Mouse (Mus musculus): ENCODE measurements around the gene Ddx52. TPM values are rescaled to one million over a fixed set of nuclear protein-coding genes. Genes with fewer than 3 reads are reported as not detected.

The Ddx52 gene
- polyA plus RNA-seq, 1 experiment, result 0.95 TPM

GRCm38 (mm10) chr11:83968205-83968575 lies 26.3 kb downstream of the Ddx52 start:
- Histone ChIP-seq H3K4me1 (ENCODE audit: control insufficient read depth, insufficient read depth, insufficient read length, low read length) (peaks cover 3% of the 10 kb centered on the region; the same call in 1 of the 2 replicates), H3K4me3 (ENCODE audit: low read depth, low read length) (no peak overlapping the region), H3K36me3 (ENCODE audit: control insufficient read depth, insufficient read depth, low read length) (peaks cover 3% of the 10 kb centered on the region), H3K27me3 (ENCODE audit: control insufficient read depth, insufficient read depth, low read length) (no peaks in the 10 kb centered on the region), H3K27ac (ENCODE audit: insufficient read depth, low read depth, low read length) (no peak overlapping the region)
- 71% methylated on average over 6 of the region's 6 CpGs for WGBS
- TF ChIP-seq CTCF (IDR thresholded peaks at IDR 0.05; ENCODE audit: extremely low read depth, insufficient read length, insufficient replicate concordance, low read depth, low read length) (no peak), POLR2A (IDR thresholded peaks at IDR 0.05; ENCODE audit: low read depth, low read length) (no peak)

- Histone ChIP-seq H3K4me1 (ENCODE audit: control insufficient read depth, insufficient read depth, insufficient read length, low read length) (peaks cover 3% of the 10 kb centered on the region; the same call in 1 of the 2 replicates), H3K27me3 (ENCODE audit: control insufficient read depth, insufficient read depth, low read length) (no peaks in the 10 kb centered on the region), H3K36me3 (ENCODE audit: control insufficient read depth, insufficient read depth, low read length) (peaks cover 3% of the 10 kb centered on the region), H3K27ac (ENCODE audit: insufficient read depth, low read depth, low read length) (no peak overlapping the region), H3K4me3 (ENCODE audit: low read depth, low read length) (no peak overlapping the region)
- WGBS, result 88% methylated on average over 3 of the region's 3 CpGs
- TF ChIP-seq POLR2A (IDR thresholded peaks at IDR 0.05; ENCODE audit: low read depth, low read length) (no peak), CTCF (IDR thresholded peaks at IDR 0.05; ENCODE audit: extremely low read depth, insufficient read length, insufficient replicate concordance, low read depth, low read length) (no peak)
These were observed 27.2 kb downstream of the Ddx52 start for GRCm38 (mm10) chr11:83969040-83969439.

GRCm38 (mm10) chr11:83974561-83975346 lies 32.9 kb downstream of the Ddx52 start:
- H3K27ac ChIP-seq (ENCODE audit: insufficient read depth, low read depth, low read length), result no peak overlapping the region
- H3K36me3 ChIP-seq (ENCODE audit: control insufficient read depth, insufficient read depth, low read length), result peaks cover 25% of the 10 kb centered on the region
- WGBS, result 83% methylated on average over 7 of the region's 7 CpGs
- H3K4me1 ChIP-seq (ENCODE audit: control insufficient read depth, insufficient read depth, insufficient read length, low read length), result no peaks in the 10 kb centered on the region
- TF ChIP-seq CTCF (IDR thresholded peaks at IDR 0.05; ENCODE audit: extremely low read depth, insufficient read length, insufficient replicate concordance, low read depth, low read length), result no peak
- no peak for TF ChIP-seq POLR2A (IDR thresholded peaks at IDR 0.05; ENCODE audit: low read depth, low read length)
- H3K27me3 ChIP-seq (ENCODE audit: control insufficient read depth, insufficient read depth, low read length), result no peaks in the 10 kb centered on the region
- H3K4me3 ChIP-seq (ENCODE audit: low read depth, low read length), result no peak overlapping the region

- Histone ChIP-seq H3K27me3 (ENCODE audit: control insufficient read depth, insufficient read depth, low read length) (no peaks in the 10 kb centered on the region), H3K36me3 (ENCODE audit: control insufficient read depth, insufficient read depth, low read length) (peaks cover 31% of the 10 kb centered on the region), H3K4me1 (ENCODE audit: control insufficient read depth, insufficient read depth, insufficient read length, low read length) (no peaks in the 10 kb centered on the region), H3K4me3 (ENCODE audit: low read depth, low read length) (no peak overlapping the region), H3K27ac (ENCODE audit: insufficient read depth, low read depth, low read length) (no peak overlapping the region)
- WGBS, result 97% methylated on average over 1 of the region's 1 CpGs
- TF ChIP-seq POLR2A (IDR thresholded peaks at IDR 0.05; ENCODE audit: low read depth, low read length), result no peak
- no peak for TF ChIP-seq CTCF (IDR thresholded peaks at IDR 0.05; ENCODE audit: extremely low read depth, insufficient read length, insufficient replicate concordance, low read depth, low read length)
These were observed 33.6 kb downstream of the Ddx52 start for GRCm38 (mm10) chr11:83975488-83975887.

- 91% methylated on average over 13 of the region's 13 CpGs for WGBS
- no peak for TF ChIP-seq CTCF (IDR thresholded peaks at IDR 0.05; ENCODE audit: extremely low read depth, insufficient read length, insufficient replicate concordance, low read depth, low read length)
- TF ChIP-seq POLR2A (IDR thresholded peaks at IDR 0.05; ENCODE audit: low read depth, low read length), result no peak
- Histone ChIP-seq H3K27ac (ENCODE audit: insufficient read depth, low read depth, low read length) (no peak overlapping the region), H3K36me3 (ENCODE audit: control insufficient read depth, insufficient read depth, low read length) (peaks cover 37% of the 10 kb centered on the region), H3K27me3 (ENCODE audit: control insufficient read depth, insufficient read depth, low read length) (no peaks in the 10 kb centered on the region), H3K4me3 (ENCODE audit: low read depth, low read length) (no peak overlapping the region), H3K4me1 (ENCODE audit: control insufficient read depth, insufficient read depth, insufficient read length, low read length) (no peaks in the 10 kb centered on the region)
These were observed 34.5 kb downstream of the Ddx52 start for GRCm38 (mm10) chr11:83976236-83976977.

GRCm38 (mm10) chr11:83977810-83978209 lies 35.9 kb downstream of the Ddx52 start:
- Histone ChIP-seq H3K4me1 (ENCODE audit: control insufficient read depth, insufficient read depth, insufficient read length, low read length) (no peaks in the 10 kb centered on the region), H3K27ac (ENCODE audit: insufficient read depth, low read depth, low read length) (no peak overlapping the region), H3K4me3 (ENCODE audit: low read depth, low read length) (no peak overlapping the region), H3K36me3 (ENCODE audit: control insufficient read depth, insufficient read depth, low read length) (peaks cover 43% of the 10 kb centered on the region), H3K27me3 (ENCODE audit: control insufficient read depth, insufficient read depth, low read length) (no peaks in the 10 kb centered on the region)
- TF ChIP-seq CTCF (IDR thresholded peaks at IDR 0.05; ENCODE audit: extremely low read depth, insufficient read length, insufficient replicate concordance, low read depth, low read length) (no peak), POLR2A (IDR thresholded peaks at IDR 0.05; ENCODE audit: low read depth, low read length) (no peak)
- WGBS, result 93% methylated on average over 2 of the region's 2 CpGs

- Histone ChIP-seq H3K27me3 (ENCODE audit: control insufficient read depth, insufficient read depth, low read length) (no peaks in the 10 kb centered on the region), H3K4me3 (ENCODE audit: low read depth, low read length) (no peak overlapping the region), H3K4me1 (ENCODE audit: control insufficient read depth, insufficient read depth, insufficient read length, low read length) (no peaks in the 10 kb centered on the region), H3K27ac (ENCODE audit: insufficient read depth, low read depth, low read length) (no peak overlapping the region), H3K36me3 (ENCODE audit: control insufficient read depth, insufficient read depth, low read length) (peaks cover 56% of the 10 kb centered on the region)
- TF ChIP-seq POLR2A (IDR thresholded peaks at IDR 0.05; ENCODE audit: low read depth, low read length), result no peak
- TF ChIP-seq CTCF (IDR thresholded peaks at IDR 0.05; ENCODE audit: extremely low read depth, insufficient read length, insufficient replicate concordance, low read depth, low read length), result no peak
- WGBS, result 95% methylated on average over 6 of the region's 6 CpGs
These were observed 38.1 kb downstream of the Ddx52 start for GRCm38 (mm10) chr11:83979992-83980391.
